Mouse (Mus musculus) limb, embryonic 14.5 days (tissue): ENCODE results near the gene Tnfaip8l2. TPM values are rescaled to one million over a fixed set of nuclear protein-coding genes. Genes with fewer than 3 reads are reported as not detected.
A peak's percentile ranks its signal among the peaks of the same experiment; 100 is the strongest.

Experiments
- ATAC-seq: fragments of 200-750 bp; cut with Nextera tagmentation; 2 replicates; pipeline ENCODE4 v1.8.0; 2017; ENCODE audit warnings: low read depth, moderate number of reproducible peaks, moderate TSS enrichment; ENCODE audit not compliant: low FRiP score
- DNase-seq: peaks from one replicate; pipeline ENCODE4 v3.0.0-alpha.2; 2015; ENCODE audit warnings: low spot score
- H3K27ac ChIP-seq: fragments of 300-500 bp; sonication (generic); replicated peaks from 2 replicates; pipeline ENCODE4 v1.5.1; 2014; ENCODE audit warnings: low read depth, mild to moderate bottlenecking, low read length, moderate library complexity, mixed read lengths
- H3K27me3 ChIP-seq: fragments of 300-500 bp; sonication (generic); 2 replicates; pipeline ENCODE4 v1.6.1; 2014; ENCODE audit warnings: low read length, mixed read lengths; ENCODE audit not compliant: control insufficient read depth, insufficient read depth
- H3K36me3 ChIP-seq: fragments of 300-500 bp; sonication (generic); 2 replicates; pipeline ENCODE4 v1.6.1; 2014; ENCODE audit warnings: mild to moderate bottlenecking, low read length, moderate library complexity, mixed read lengths; ENCODE audit not compliant: control insufficient read depth, insufficient read depth
- H3K4me1 ChIP-seq: fragments of 300-500 bp; sonication (generic); 2 replicates; pipeline ENCODE4 v1.6.1; 2014; ENCODE audit warnings: antibody characterized with exemption, low read length, mixed read lengths; ENCODE audit not compliant: control insufficient read depth, insufficient read depth
- H3K4me2 ChIP-seq: fragments of 300-500 bp; sonication (generic); replicated peaks from 2 replicates; pipeline ENCODE4 v1.6.1; 2014; ENCODE audit warnings: low read depth, mild to moderate bottlenecking, low read length, moderate library complexity; ENCODE audit not compliant: severe bottlenecking
- H3K4me3 ChIP-seq: fragments of 300-500 bp; sonication (generic); replicated peaks from 2 replicates; pipeline ENCODE4 v1.5.1; 2014; ENCODE audit warnings: low read length
- H3K9ac ChIP-seq: fragments of 300-500 bp; sonication (generic); 2 replicates; pipeline ENCODE4 v1.6.1; 2014; ENCODE audit warnings: mild to moderate bottlenecking, low read depth, low read length, moderate library complexity; ENCODE audit not compliant: severe bottlenecking
- H3K9me3 ChIP-seq: fragments of 300-500 bp; sonication (generic); 2 replicates; pipeline ENCODE4 v1.6.1; 2016; ENCODE audit warnings: low read length; ENCODE audit not compliant: control insufficient read depth
- POLR2A ChIP-seq: fragments of 200-500 bp; IDR thresholded peaks from 2 replicates; pipeline ENCODE4 v1.8.0; 2012; ENCODE audit warnings: inconsistent platforms, mild to moderate bottlenecking, moderate library complexity, borderline replicate concordance; ENCODE audit not compliant: insufficient read depth, insufficient read length; ENCODE audit errors: extremely low read depth
- WGBS: fragments of 180-500 bp; shearing (Covaris S2); extraction: QIAGEN DNeasy Blood & Tissue Kit; methylation state at CpG from one replicate; pipeline ENCODE4 v1.1.7; 2014; 5-methylcytosine and 5-hydroxymethylcytosine counted together
- polyA plus RNA-seq, 2 experiments: library from polyadenylated mRNA; depleted of rRNA in 1 of 2; stranded (reverse) in 1 of 2; unstranded in 1 of 2; fragments of >200 nt; fragmentation: Nextera tagmentation in 1 of 2; extraction: Ambion mirVana in 1 of 2; gene quantifications; 2 replicates each; pipeline versions ENCODE4 v1.2.1 to v1.2.3; 2012 to 2014

The Tnfaip8l2 gene
- polyA plus RNA-seq, 2 experiments = 4.9 to 6.1 TPM

GRCm38 (mm10) chr3:95173256-95173949, 31.2 kb upstream of the Tnfaip8l2 start:
- DNase-seq (no peak), ATAC-seq (peak; percentile 30; the same call in 1 of the 2 replicates)
- peak overlapping the region; percentile 22 for H3K4me3 ChIP-seq
- H3K27me3 ChIP-seq = peaks cover 30% of the 10 kb centered on the region
- no peaks in the 10 kb centered on the region for H3K9me3 ChIP-seq
- no peak overlapping the region; the same call in 1 of the 2 replicates for H3K27ac ChIP-seq
- peaks cover 52% of the 10 kb centered on the region for H3K36me3 ChIP-seq
- H3K4me2 ChIP-seq = peak overlapping the region; percentile 36
- TF ChIP-seq POLR2A = no peak
- 12% methylated on average over 55 of the region's 58 CpGs for WGBS
- H3K9ac ChIP-seq = peak overlapping the region; percentile 31; the same call in 1 of the 2 replicates
- peaks cover 5% of the 10 kb centered on the region; the same call in 1 of the 2 replicates for H3K4me1 ChIP-seq

- DNase-seq (no peak), ATAC-seq (no peak)
- Histone ChIP-seq H3K9ac (peak overlapping the region; percentile 31; the same call in 1 of the 2 replicates), H3K4me3 (0 out of 2 replicates have a peak overlapping the region, but pooled peaks have one; percentile 22), H3K4me1 (peaks cover 5% of the 10 kb centered on the region; the same call in 1 of the 2 replicates), H3K27me3 (peaks cover 30% of the 10 kb centered on the region), H3K9me3 (no peaks in the 10 kb centered on the region), H3K27ac (no peak overlapping the region), H3K4me2 (no peak overlapping the region), H3K36me3 (peaks cover 60% of the 10 kb centered on the region)
- 24% methylated on average over 35 of the region's 84 CpGs for WGBS
- no peak for TF ChIP-seq POLR2A
Measured at GRCm38 (mm10) chr3:95172526-95173255, 30.5 kb upstream of the Tnfaip8l2 start.

GRCm38 (mm10) chr3:95171105-95171504, 28.9 kb upstream of the Tnfaip8l2 start:
- Histone ChIP-seq H3K4me2 (no peak overlapping the region), H3K27ac (no peak overlapping the region), H3K36me3 (peaks cover 75% of the 10 kb centered on the region), H3K4me3 (no peak overlapping the region), H3K9me3 (no peaks in the 10 kb centered on the region), H3K27me3 (peaks cover 30% of the 10 kb centered on the region), H3K9ac (no peak overlapping the region), H3K4me1 (peaks cover 5% of the 10 kb centered on the region; the same call in 1 of the 2 replicates)
- ATAC-seq (no peak), DNase-seq (no peak)
- WGBS = 64% methylated on average over 6 of the region's 6 CpGs
- no peak for TF ChIP-seq POLR2A

- 90% methylated on average over 10 of the region's 10 CpGs for WGBS
- no peak for DNase-seq
- H3K9me3 ChIP-seq = no peaks in the 10 kb centered on the region
- no peak overlapping the region for H3K9ac ChIP-seq
- peaks cover 30% of the 10 kb centered on the region for H3K27me3 ChIP-seq
- TF ChIP-seq POLR2A = no peak
- no peak overlapping the region for H3K27ac ChIP-seq
- ATAC-seq = no peak
- no peak overlapping the region for H3K4me3 ChIP-seq
- H3K4me1 ChIP-seq = peaks cover 5% of the 10 kb centered on the region; the same call in 1 of the 2 replicates
- no peak overlapping the region for H3K4me2 ChIP-seq
- H3K36me3 ChIP-seq = peaks cover 83% of the 10 kb centered on the region
Measured at GRCm38 (mm10) chr3:95169996-95170395, 27.8 kb upstream of the Tnfaip8l2 start.

- 85% methylated on average over 5 of the region's 5 CpGs for WGBS
- Histone ChIP-seq H3K27ac (no peak overlapping the region), H3K9me3 (no peaks in the 10 kb centered on the region), H3K4me1 (peaks cover 10% of the 10 kb centered on the region; the same call in 1 of the 2 replicates), H3K36me3 (peaks cover 54% of the 10 kb centered on the region), H3K27me3 (no peaks in the 10 kb centered on the region), H3K4me2 (no peak overlapping the region), H3K4me3 (no peak overlapping the region), H3K9ac (no peak overlapping the region)
- DNase-seq = no peak
- no peak for ATAC-seq
- TF ChIP-seq POLR2A = no peak
Measured at GRCm38 (mm10) chr3:95164840-95165239, 22.7 kb upstream of the Tnfaip8l2 start.
